Mouse (Mus musculus) A20 (cell line): Measurements from ENCODE around the gene Cit.

Experiments
- DNase-seq: peaks from one replicate; pipeline ENCODE4 v3.0.0-alpha.2; 2011; ENCODE audit warnings: low read depth, low spot score

Cit gene

GRCm38 (mm10) chr5:115850250-115851028 lies 5.4 kb downstream of the Cit start:
- DNase-seq, result no peak

GRCm38 (mm10) chr5:115851029-115851365 lies 5.9 kb downstream of the Cit start:
- DNase-seq, result no peak

GRCm38 (mm10) chr5:115852431-115852830 lies 7.4 kb downstream of the Cit start:
- no peak for DNase-seq

GRCm38 (mm10) chr5:115853691-115854090 lies 8.6 kb downstream of the Cit start:
- DNase-seq, result no peak

GRCm38 (mm10) chr5:115854370-115854769 lies 9.3 kb downstream of the Cit start:
- no peak for DNase-seq

GRCm38 (mm10) chr5:115858652-115859051 lies 13.6 kb downstream of the Cit start:
- no peak for DNase-seq

- no peak for DNase-seq
Observed at GRCm38 (mm10) chr5:115859461-115859860, 14.4 kb downstream of the Cit start.

GRCm38 (mm10) chr5:115861991-115862390 lies 16.9 kb downstream of the Cit start:
- DNase-seq, result no peak

GRCm38 (mm10) chr5:115862439-115862838 lies 17.4 kb downstream of the Cit start:
- no peak for DNase-seq

GRCm38 (mm10) chr5:115866296-115866695 lies 21.2 kb downstream of the Cit start:
- DNase-seq, result no peak

- no peak for DNase-seq
Observed at GRCm38 (mm10) chr5:115868540-115868939, 23.5 kb downstream of the Cit start.

GRCm38 (mm10) chr5:115869198-115869597 lies 24.1 kb downstream of the Cit start:
- no peak for DNase-seq

GRCm38 (mm10) chr5:115871153-115871552 lies 26.1 kb downstream of the Cit start:
- no peak for DNase-seq

- no peak for DNase-seq
Observed at GRCm38 (mm10) chr5:115872106-115872505, 27.0 kb downstream of the Cit start.

GRCm38 (mm10) chr5:115872956-115873355 lies 27.9 kb downstream of the Cit start:
- DNase-seq, result no peak

GRCm38 (mm10) chr5:115877425-115877824 lies 32.3 kb downstream of the Cit start:
- peak; percentile 13 for DNase-seq

- DNase-seq, result no peak
Observed at GRCm38 (mm10) chr5:115882165-115882564, 37.1 kb downstream of the Cit start.

GRCm38 (mm10) chr5:115884429-115884828 lies 39.4 kb downstream of the Cit start:
- DNase-seq, result no peak

GRCm38 (mm10) chr5:115893772-115894171 lies 48.7 kb downstream of the Cit start:
- DNase-seq, result no peak

- DNase-seq, result no peak
Observed at GRCm38 (mm10) chr5:115897036-115897435, 52.0 kb downstream of the Cit start.

- no peak for DNase-seq
Observed at GRCm38 (mm10) chr5:115907037-115908009, 62.2 kb downstream of the Cit start.

GRCm38 (mm10) chr5:115908251-115908650 lies 63.2 kb downstream of the Cit start:
- no peak for DNase-seq

- DNase-seq, result no peak
Observed at GRCm38 (mm10) chr5:115908699-115909098, 63.6 kb downstream of the Cit start.
